26 mouse cellular contexts compared by ENCODE assay signal in genomic region chr13:51659573-51659972, GRCm38 (mm10). TPM values are rescaled to one million over a fixed set of nuclear protein-coding genes. Genes with fewer than 3 reads are reported as not detected.
A peak's percentile ranks its signal among the peaks of the same experiment; 100 is the strongest.
DNase-seq lines count a peak whose midpoint lies in the region; ATAC-seq and TF ChIP-seq lines count a peak whose summit lies in the region.
"Had no signal": no experiment of that assay in that cellular context is flagged by ENCODE, and none has a peak within 500 bp of the region (broad histone marks: within the 10 kb centered on the region; RNA-seq: fewer than 3 reads in every experiment).

No protein-coding gene starts in this region.

- 0 out of 2 replicates have a peak overlapping the region, but pooled peaks have one; percentile 7 for H3K27ac ChIP-seq in layer of hippocampus, adult 2 months
- H3K27ac ChIP-seq: embryonic facial prominence, embryonic 13.5 days; embryonic facial prominence, embryonic 15.5 days; forebrain, embryonic 10.5 days; forebrain, embryonic 12.5 days had no signal

- peak; percentile 72; the same call in 1 of the 2 replicates for ATAC-seq in frontal cortex, adult (ENCODE audit: low TSS enrichment)
- ATAC-seq: activated CD4-positive, CD25-positive, alpha-beta regulatory T cell, adult 4 months; CD4-positive, CD25-positive, alpha-beta regulatory T cell, adult 4 months; forebrain, embryonic 14.5 days; forebrain, embryonic 16.5 days; Patski had no signal

- no peak for TF ChIP-seq CTCF in layer of hippocampus, adult 2 months (conservative IDR thresholded peaks at IDR 0.05)

- H3K4me3 ChIP-seq in layer of hippocampus, adult 2 months = no peak overlapping the region
- H3K4me3 ChIP-seq: embryonic facial prominence, embryonic 13.5 days; embryonic facial prominence, embryonic 15.5 days; erythroblast, embryonic 14.5 days; forebrain, embryonic 10.5 days; forebrain, embryonic 12.5 days had no signal

- DNase-seq in frontal cortex, postnatal 14 days (ENCODE audit: low spot score in 2 of 2) = no peak
- DNase-seq in layer of hippocampus, adult 2 months (ENCODE audit: low spot score in 2 of 2) = no peak
- no peak for DNase-seq in layer of hippocampus, adult 9-10 months (ENCODE audit: low spot score)
- no peak for DNase-seq in right cerebral cortex, adult 18-20 months
- DNase-seq: adrenal gland, adult 8-10 months; adrenal gland, postnatal 14 days; adrenal gland, postnatal 36 days; B cell, adult 2 months; cerebellum, adult 11 months; cerebellum, adult 18-20 months; cerebellum, adult 8-10 months; cerebellum, adult 9-11 months; cerebellum, postnatal 14 days; cerebellum, postnatal 36 days; embryo, embryonic 11 days had no signal

RNA-seq across cellular contexts. Expression of gene Secisbp2, which starts 8.1 kb away (rescaled TPM):
- 10 to 100 TPM; 22.5 to 22.9 TPM for total RNA-seq in layer of hippocampus, adult 2 months (2021)

RNA-seq across cellular contexts. Expression of gene Cks2, which starts 14.5 kb away (rescaled TPM):
- 1 to 10 TPM; 1.9 to 2.8 TPM for total RNA-seq in layer of hippocampus, adult 2 months (2021)
